8 mouse cellular contexts compared by ENCODE assay signal in the genomic region with DNA sequence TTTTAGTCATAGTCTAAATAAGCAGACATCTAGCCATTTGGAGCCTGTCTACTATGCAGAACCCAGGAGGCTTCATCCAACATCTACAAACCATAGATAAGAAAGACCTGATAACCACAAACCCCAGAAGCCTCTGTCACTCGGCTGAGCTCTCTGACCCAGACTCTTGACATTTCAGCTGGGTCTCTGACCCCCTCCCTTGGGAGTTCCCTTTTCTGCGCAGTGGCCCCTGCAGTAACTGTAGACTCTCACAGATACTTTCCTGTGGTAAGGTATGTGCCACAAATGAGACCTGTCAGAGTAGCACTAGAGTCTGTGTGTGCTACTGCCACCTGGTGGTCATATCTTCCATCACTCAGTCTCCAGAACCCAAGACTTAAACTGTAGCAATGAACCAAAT. TPM values are rescaled to one million over a fixed set of nuclear protein-coding genes. Genes with fewer than 3 reads are reported as not detected.
DNase-seq lines count a peak whose midpoint lies in the region; ATAC-seq and TF ChIP-seq lines count a peak whose summit lies in the region.

No protein-coding gene starts in this region.

- peak; percentile 74 for TF ChIP-seq CTCF in cortical plate, adult 2 months (IDR thresholded peaks at IDR 0.05; ENCODE audit: extremely low read depth, insufficient read depth, low read length)
- TF ChIP-seq CTCF in kidney, adult 2 months (conservative IDR thresholded peaks at IDR 0.05; ENCODE audit: insufficient read depth, insufficient read length, low read depth, low read length): peak; percentile 63

- no peak overlapping the region for H3K27ac ChIP-seq in cortical plate, adult 2 months (ENCODE audit: insufficient read depth, low read length)
- H3K27ac ChIP-seq in kidney, adult 2 months (ENCODE audit: insufficient read depth, low read depth, low read length): no peak overlapping the region
- no peak overlapping the region for H3K27ac ChIP-seq in limb, embryonic 10.5 days
- no peak overlapping the region for H3K27ac ChIP-seq in midbrain, embryonic 16.5 days (ENCODE audit: low read length)

- H3K27me3 ChIP-seq in kidney, adult 2 months (replicated peaks; ENCODE audit: control insufficient read depth, insufficient read depth, low read length): no peaks in the 10 kb centered on the region
- H3K27me3 ChIP-seq in limb, embryonic 10.5 days (ENCODE audit: low read depth, poor library complexity, severe bottlenecking): no peaks in the 10 kb centered on the region
- H3K27me3 ChIP-seq in midbrain, embryonic 16.5 days (ENCODE audit: control insufficient read depth, insufficient read depth, low read depth, low read length): no peaks in the 10 kb centered on the region

- H3K4me1 ChIP-seq in cortical plate, adult 2 months (ENCODE audit: control insufficient read depth, insufficient read depth, low read length): no peaks in the 10 kb centered on the region
- H3K4me1 ChIP-seq in kidney, adult 2 months (ENCODE audit: control insufficient read depth, insufficient read depth, low read length): no peaks in the 10 kb centered on the region
- no peaks in the 10 kb centered on the region for H3K4me1 ChIP-seq in limb, embryonic 10.5 days
- no peaks in the 10 kb centered on the region for H3K4me1 ChIP-seq in midbrain, embryonic 16.5 days (ENCODE audit: control insufficient read depth, insufficient read depth, low read length)

- whole genome bisulfite sequencing in kidney, adult 2 months: 5% methylated on average over 2 of the region's 2 CpGs
- 20% methylated on average over 2 of the region's 2 CpGs for WGBS in limb, embryonic 10.5 days
- 28% methylated on average over 2 of the region's 2 CpGs for WGBS in midbrain, embryonic 16.5 days

- H3K36me3 ChIP-seq in kidney, adult 2 months (ENCODE audit: control insufficient read depth, insufficient read depth, low read length): no peaks in the 10 kb centered on the region
- H3K36me3 ChIP-seq in limb, embryonic 10.5 days: no peaks in the 10 kb centered on the region
- no peaks in the 10 kb centered on the region for H3K36me3 ChIP-seq in midbrain, embryonic 16.5 days (ENCODE audit: control insufficient read depth, insufficient read depth, low read length)

- H3K9me3 ChIP-seq in limb, embryonic 10.5 days (replicated peaks): no peaks in the 10 kb centered on the region
- H3K9me3 ChIP-seq in midbrain, embryonic 16.5 days (replicated peaks; ENCODE audit: control insufficient read depth, low read length, poor library complexity, severe bottlenecking): no peaks in the 10 kb centered on the region

- DNase-seq in 3134 (ENCODE audit: extremely low read depth, insufficient read length, low spot score): peak; percentile 12
- DNase-seq in adrenal gland, adult (ENCODE audit: inconsistent age in 2 of 2, low spot score in 1 of 2): peak; percentile 68 to 92
- DNase-seq in gastrocnemius, postnatal 25 days: peak; percentile 21
- DNase-seq in kidney, adult 2 months: peak; percentile 65
- DNase-seq in limb, embryonic 10.5 days (ENCODE audit: low spot score): peak; percentile 77
- DNase-seq in spleen, postnatal 4 days (ENCODE audit: low spot score in 2 of 2): peak; percentile 34 to 70

- no peak overlapping the region for H3K9ac ChIP-seq in midbrain, embryonic 16.5 days (ENCODE audit: low read depth, low read length)

- no peak overlapping the region for H3K4me3 ChIP-seq in cortical plate, adult 2 months (ENCODE audit: insufficient read depth, low read length)
- no peak overlapping the region for H3K4me3 ChIP-seq in kidney, adult 2 months (ENCODE audit: insufficient read depth, low read depth, low read length)
- no peak overlapping the region for H3K4me3 ChIP-seq in limb, embryonic 10.5 days
- no peak overlapping the region for H3K4me3 ChIP-seq in midbrain, embryonic 16.5 days (ENCODE audit: low read depth, low read length)

- no peak overlapping the region for H3K4me2 ChIP-seq in midbrain, embryonic 16.5 days (ENCODE audit: low read length)

- 0 out of 2 replicates have a peak, but pooled peaks have one; percentile 60 for ATAC-seq in midbrain, embryonic 16.5 days

- TF ChIP-seq POLR2A in cortical plate, adult 2 months (IDR thresholded peaks at IDR 0.05; ENCODE audit: extremely low read depth, insufficient read depth, low read length): no peak
- no peak for TF ChIP-seq POLR2A in kidney, adult 2 months (IDR thresholded peaks at IDR 0.05; ENCODE audit: low read depth, low read length)

RNA-seq across cellular contexts. Expression of a gene that starts 54.5 kb away (rescaled TPM):
- polyA plus RNA-seq in cortical plate, adult 2 months (2012; rRNA removed): 22.6 and 23.5 TPM in 2 replicates
- total RNA-seq in gastrocnemius, postnatal 25 days (2021): 10 to 100 TPM; 42.1 to 48.2 TPM
- polyA plus RNA-seq in kidney, adult 2 months (2012; rRNA removed): 156 and 211 TPM in 2 replicates
- 53.5 and 66.9 TPM in 2 replicates for polyA plus RNA-seq in limb, embryonic 10.5 days (2016; fragmentation: Nextera tagmentation; extraction: Ambion mirVana)
- 36.9 and 37.0 TPM in 2 replicates for polyA plus RNA-seq in midbrain, embryonic 16.5 days (2015; fragmentation: Nextera tagmentation; extraction: Ambion mirVana)

Comparison
In these comparisons a context has a peak if more than half of its experiments do, and no peak if none do; other contexts are left out.
1. DNase-seq: peak in every context shown above with its lines; median percentile 80 in adrenal gland, adult; 77 in limb, embryonic 10.5 days; 65 in kidney, adult 2 months; 52 in spleen, postnatal 4 days; 21 in gastrocnemius, postnatal 25 days; 12 in 3134.